Mouse (Mus musculus) fibroblast of lung, adult 2 months (primary cell): ENCODE data around the gene Shc3.

Experiments
- DNase-seq: peaks from one replicate; pipeline ENCODE4 v3.0.0-alpha.2; 2011; ENCODE audit warnings: low read depth

Shc3 gene

DNA sequence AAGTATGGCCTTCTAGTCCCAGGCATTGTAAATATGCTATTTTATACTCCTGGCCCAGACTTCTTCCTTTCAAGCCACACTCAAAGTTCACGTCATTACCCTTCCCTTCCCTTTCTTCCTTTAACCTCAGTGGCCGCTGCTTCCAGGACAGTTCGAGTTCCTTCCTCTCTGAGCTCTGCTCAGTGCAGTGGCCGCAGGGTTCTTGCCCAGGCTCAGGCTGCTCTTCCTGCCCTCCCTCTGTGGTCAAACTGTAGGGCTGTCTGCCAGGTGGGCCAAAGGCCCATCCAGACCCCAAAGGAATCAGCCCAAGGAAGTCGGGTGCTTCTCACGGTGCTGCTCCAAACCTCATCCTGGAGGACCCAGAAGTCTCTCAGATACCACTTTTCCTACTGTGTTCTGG is 151.4 kb downstream of the Shc3 start:
- DNase-seq: no peak

DNA sequence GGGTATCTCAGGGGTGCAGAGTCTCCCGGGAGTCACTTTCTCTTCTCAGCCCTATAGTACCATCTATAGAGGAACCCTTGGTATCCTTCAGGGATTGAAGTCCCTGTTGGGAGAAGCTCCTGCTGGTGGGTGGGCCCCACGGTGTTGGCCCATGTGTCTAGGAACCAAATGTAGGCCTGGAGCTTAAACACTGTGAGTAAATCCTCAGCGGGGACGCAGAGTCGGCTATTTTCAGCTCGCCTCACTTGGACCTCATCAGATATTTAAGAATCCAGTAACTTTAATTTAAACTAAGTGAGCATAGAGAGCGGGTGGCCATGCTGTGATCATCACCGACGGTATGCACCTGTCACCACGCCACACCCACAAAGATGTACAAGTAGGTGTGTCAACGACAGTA is 152.5 kb downstream of the Shc3 start:
- no peak for DNase-seq

DNA sequence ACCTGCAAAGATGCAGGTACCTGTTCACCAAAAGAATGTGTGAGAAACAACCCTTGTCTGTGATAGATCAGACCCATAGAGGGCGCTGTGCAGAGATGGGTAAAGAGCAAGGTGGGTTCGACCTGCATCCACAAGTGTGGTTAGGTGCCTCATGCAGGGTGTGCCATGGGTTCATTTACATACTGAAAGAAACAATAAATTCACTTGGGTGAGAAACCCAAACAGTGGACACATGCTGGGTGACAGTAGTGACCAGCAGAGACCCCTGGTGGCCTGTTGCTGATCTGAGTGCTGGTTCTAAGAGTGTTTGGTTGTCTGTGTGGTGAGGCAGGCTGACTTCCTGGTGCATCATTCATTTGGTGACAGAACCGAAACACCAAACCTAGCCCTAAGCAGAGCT is 155.8 kb downstream of the Shc3 start:
- no peak for DNase-seq

DNA sequence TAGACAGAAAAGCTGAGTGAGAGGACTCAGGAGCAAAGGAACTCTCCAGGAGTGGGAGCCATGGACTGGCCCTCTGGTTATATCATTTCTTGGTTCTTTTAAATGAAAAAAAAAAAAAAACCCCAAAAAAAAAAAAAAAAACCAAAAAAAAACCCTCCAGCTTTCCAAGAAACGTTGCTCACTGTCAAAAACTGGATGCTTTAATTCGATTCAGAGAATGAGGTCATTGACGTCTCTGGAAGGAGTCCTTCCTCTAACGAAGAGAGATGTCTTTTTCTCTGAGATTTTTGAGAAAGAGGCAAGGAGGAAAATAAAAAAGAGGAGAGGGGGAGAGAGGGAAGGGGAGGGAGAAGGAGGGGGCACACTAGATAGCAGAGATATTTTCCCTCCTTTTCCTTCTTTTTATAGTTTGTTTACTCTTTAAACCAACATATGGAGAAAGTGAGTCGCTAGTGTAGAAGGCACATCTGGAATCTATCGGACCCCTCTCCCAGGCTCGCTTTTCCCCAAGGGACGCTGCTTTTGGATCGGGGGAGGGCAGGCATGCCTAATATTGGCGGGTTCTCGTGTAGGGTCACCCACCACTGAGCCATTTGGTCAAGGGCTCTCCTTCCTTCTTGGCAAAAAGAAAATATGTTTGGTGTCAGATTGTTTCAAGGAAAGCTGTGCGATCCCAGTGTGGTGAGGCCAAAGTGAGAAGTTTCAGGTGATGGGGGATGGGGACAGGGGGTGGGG is 157.4 kb downstream of the Shc3 start:
- no peak for DNase-seq

DNA sequence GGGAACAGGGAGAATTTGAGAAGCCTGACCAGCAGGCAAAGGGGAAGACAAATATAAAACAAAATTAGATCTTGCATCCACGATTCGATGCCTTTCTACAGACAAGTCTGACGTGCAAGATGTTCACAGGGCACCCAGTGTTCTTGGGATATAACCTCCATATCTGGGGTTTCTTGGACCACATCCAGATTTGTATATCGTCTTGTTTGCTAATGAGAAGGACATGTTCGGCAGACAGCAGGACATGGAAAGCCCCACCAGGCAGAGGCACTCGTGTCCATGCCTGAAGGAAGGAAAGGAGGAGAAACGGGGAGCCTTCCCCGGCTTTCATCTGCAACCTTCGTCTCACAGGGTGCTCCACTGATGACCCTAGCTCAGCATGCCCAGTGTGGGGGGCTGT is 158.0 kb downstream of the Shc3 start:
- DNase-seq: no peak

DNA sequence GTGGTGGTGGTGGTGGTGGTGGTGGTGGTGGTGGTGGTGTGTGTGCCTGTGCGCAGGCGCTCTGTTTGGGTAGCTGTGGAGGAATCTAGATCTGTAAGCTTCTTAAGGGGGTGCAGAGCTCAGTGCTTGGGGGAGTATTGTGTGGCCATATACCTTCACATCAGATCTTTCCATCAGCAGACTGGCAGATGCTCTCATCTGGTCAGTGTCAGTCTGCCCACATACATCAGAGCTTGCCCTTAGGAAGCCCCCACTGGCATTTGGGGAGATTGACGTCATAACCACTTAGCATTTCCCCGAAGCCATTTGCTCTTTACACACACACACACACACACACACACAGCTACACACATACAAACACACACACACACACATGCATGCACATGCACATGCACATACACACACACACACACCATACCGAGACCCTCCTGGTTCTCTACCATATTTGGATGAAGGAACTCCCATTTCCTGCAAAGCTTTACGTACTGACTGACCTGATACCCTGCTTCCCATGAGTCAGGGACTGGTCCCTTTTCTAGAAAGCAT is 159.2 kb downstream of the Shc3 start:
- DNase-seq: no peak

DNA sequence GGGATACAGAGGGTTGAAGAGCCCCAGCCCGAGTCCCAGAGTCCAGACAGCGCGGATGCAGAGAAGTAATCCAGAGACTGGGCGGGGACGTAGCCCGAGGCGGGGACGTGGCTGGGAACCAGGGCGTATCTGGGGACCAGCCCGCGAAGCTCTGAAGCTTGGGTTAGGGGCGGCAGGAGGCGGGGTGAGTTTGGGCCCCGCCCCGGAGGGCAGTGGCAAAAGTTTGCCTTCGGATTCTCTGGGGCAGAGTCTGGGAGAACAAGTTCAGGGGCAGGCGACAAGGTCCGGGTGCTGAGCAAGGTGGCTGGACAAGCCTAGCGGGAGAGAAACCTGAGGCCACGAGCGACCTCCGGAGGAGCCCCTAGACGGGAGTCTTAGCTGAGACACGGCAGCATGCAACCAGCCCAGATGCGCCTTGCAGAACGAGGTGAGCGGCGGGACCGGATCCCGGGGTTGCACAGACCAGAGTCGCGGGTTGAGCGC is 160.7 kb downstream of the Shc3 start, which contains the start of gene S1pr3:
Gene S1pr3, plus strand, starts transcription at position 121 of the 483 bp plus-strand sequence.
- no peak for DNase-seq

DNA sequence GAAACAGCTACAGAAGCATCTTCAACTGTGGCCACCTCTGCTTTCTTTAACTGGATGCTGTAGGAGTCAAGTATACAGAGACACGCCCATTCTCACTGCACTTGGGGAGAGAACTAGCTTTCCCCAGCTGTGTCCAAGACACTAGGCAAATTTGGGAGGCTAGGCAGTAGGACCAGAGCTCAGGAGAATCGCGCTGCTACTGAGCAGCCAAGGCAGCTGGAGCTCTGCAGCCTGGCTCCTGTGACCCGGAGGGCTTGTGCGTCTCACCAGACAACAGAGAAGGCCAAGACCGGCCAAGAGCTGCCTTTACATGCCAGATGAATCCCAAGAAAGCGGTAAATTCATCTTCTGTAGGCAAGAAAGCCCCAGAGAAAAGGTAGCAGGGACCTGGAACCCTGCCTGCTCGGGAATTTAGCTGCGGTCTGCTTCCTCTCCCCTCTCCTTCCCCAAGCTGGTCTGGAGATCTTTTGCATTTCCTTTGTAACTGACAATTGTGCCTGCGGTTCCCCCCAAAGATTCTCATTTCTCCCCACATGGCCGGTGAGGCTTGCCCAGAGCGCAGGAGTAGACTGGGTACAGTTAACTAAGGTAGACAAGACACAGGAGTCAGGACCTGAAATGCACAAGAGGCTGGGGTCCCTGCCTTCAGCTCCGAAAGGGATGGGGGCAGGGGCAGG is 161.5 kb downstream of the Shc3 start:
- DNase-seq: no peak

DNA sequence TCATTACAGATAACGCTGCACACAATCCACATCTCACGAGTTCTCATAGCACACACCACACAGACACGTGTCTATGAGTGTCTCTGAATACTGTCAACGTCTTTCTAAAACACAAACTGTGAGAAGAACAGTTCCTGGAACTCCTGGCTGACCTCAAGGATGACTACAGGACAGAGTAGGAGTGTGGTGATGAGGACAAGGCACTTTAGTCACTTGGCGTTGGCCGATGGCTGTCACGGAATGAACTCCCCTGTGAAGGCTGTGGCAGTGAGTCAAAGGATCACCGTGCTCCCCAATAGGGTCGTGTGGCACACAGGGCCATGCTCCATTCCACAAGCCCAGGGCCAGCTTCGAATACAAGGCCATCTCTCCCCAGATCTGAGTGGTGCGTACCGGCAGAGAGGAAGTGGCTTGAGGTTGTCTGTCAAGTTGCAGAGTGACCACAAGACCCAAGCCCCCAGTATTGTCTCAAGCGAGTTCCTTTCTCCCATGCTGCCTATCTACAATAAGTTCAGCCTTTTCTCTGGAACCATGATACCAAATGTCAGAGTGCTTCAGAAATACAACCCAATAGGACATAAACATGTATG is 163.4 kb downstream of the Shc3 start:
- DNase-seq: no peak

DNA sequence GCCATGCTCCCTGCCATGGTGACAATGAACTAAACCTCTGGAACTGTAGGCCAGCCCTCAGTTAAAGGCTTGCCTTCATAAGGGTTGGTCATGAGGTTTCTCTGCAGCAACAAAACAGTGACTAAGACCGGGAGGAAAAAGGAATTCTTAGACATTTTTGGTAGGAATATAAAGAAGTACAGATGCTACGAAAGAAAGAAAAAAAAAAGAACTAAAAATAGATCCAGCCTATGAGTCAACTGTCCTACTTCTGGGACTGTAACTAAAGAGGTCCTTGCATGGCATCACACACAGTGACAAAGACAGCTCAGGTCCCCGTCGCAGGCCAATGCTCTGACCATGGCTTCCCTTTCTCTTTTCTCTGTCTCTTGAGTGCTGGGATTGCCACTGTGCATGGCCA is 164.7 kb downstream of the Shc3 start:
- DNase-seq: no peak

DNA sequence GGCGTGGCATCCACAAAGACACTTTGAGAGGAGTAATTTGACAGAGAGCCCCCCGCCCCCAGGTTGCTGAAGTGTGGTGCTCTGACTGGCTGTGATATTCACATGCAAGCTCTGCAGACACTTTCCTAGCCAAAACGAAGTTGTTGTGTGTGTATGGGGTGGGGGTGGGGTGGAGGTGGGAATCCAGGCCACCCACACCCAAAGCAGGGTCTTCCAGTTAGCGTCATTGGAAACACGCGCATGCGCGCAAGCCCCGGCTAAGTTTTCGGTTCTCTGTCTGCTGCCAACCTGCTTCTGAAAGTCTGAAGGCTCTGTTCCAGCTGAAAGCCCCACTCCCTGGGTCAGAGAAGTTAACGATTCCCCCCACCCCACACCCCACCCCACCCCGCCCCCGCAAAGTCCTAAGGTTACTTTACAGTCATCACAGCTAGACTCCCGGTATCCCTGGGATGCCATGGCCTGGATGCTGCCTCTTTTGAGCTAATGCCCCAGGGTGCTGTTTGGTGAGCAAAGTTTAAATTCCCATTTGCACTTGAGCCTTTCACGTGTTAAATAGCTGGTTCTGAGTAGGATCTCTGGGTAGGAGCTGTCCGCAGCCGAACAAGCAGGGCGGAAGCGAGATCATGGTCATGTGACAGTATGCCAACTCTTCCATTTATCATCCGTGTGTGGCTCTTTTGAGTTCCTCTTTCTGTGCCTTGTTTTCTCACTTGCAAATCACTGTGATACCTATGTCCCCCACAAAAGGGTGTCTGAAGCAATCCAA is 168.3 kb downstream of the Shc3 start:
- DNase-seq: no peak

DNA sequence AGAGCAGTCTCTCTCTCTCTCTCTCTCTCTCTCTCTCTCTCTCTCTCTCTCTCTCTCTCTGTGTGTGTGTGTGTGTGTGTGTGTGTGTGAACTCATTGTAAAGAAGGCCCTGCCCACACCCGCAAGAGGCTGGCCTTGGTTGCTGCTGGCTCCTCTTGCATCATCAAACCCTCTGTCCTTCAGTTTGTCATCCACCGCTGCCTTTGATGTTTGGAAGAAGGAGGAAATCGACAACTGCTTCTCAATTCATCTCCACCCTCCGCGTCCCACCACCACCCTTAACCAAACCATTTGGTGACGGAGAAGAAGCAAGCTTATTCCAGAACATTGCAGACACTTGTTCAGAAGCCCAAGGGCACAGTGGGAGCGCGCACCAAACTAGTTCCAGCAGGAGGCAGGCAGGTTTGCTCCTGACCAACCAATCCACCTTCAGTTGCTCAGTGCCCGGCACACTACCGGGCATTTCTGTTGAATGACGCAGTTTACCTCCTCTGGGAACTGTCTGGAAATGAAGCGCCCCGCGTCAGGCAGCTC is 169.0 kb downstream of the Shc3 start:
- no peak for DNase-seq

DNA sequence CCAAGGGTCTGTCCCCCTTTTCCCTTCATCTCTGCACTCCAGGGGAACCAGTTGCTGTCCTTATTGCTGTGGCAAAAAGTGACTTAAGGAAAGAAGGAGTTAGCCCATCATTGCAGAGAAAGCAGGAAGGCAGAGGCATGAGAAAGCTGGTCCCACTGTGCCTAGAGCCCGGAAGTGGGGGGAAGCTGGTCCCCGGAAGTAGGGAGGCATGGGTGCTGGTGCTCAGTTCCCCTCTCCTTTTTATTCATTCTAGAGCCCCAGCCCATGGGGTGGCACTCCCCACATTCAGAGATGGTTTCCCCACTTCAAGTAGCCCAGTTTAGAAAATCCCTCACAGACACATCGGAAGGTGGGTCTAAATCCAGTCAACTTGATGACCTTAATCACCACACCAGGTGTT is 169.7 kb downstream of the Shc3 start:
- DNase-seq: no peak

DNA sequence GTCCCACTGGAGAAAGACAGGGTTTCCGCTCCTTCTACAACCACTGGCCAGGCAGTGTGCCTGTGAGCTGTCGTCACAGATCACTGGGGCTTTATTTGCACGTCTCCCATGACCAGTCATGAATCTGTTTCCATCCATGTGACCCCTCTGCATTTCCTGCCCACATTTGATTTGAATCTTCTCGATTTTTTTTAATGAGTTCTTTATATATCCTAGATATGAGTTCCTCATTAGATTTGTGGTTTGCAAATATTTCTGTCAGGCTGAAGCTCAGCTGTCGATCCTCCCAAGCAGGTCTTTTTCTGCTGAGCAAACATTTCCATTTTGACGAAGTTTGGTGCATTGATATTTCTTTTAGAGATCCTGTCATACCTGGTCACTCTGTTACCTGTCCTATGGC is 171.4 kb downstream of the Shc3 start:
- no peak for DNase-seq

DNA sequence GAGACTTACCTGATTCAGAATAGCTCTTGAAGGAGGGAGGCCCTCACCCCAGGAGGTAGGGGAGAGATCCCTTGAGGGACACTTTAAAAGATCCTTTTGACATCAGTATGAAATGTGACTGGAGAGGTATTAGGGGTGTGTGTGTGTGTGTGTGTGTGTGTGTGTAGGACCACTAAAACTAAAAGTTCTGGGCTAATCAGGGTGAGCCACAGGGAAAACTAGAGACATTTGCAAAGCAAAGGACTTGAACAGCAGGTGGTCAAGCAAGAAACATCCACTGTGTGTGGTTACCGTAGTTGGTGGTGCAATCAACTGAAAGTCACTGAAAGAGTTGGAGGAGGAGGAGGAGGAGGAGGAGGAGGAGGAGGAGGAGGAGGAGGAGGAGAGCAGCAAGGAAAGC is 177.0 kb downstream of the Shc3 start:
- no peak for DNase-seq

DNA sequence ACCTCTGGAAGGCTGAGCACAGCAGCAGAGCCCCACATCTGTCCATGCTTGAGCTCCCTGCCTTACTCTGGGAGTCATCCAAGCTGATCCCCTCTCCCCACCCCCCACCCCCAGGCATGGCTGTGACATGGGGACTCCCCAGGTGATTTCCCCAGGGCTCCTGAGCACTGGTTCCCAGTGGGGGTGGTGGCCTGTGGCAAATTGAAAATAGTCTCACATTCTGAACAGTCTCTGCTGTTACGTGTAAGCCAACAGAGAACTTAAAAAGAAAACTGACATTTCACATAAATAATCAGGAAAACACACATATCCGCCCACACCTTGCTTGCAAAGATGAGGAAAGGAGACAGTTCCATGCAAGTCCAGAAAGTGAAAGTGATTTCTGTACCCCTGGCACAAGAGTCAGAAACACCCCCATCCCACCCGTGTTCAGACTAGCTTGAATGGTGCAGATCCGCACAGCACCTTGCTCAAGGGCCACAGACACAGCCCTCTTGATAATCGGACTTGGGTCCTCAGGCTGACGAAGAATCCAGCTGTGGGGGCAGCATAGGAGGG is 177.8 kb downstream of the Shc3 start:
- no peak for DNase-seq

DNA sequence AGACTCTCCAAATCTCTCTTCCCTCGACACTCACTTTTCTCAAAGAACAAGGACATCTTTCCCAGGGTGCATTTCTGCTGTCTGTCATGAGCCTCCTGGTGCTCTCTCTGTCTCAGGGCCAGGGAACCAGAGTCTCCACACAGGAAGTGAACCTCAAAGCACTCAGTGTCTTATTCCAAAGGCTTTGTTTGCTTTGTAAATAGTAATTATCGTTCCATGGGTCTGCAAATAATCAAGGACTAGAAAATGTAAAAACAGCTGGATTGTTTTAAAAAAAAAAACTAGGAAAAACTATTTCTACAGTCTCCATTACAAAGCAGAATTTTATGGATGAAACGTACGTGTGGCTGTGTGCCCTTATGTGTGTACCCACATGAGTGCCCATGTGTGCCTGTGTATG is 178.8 kb downstream of the Shc3 start:
- DNase-seq: no peak

DNA sequence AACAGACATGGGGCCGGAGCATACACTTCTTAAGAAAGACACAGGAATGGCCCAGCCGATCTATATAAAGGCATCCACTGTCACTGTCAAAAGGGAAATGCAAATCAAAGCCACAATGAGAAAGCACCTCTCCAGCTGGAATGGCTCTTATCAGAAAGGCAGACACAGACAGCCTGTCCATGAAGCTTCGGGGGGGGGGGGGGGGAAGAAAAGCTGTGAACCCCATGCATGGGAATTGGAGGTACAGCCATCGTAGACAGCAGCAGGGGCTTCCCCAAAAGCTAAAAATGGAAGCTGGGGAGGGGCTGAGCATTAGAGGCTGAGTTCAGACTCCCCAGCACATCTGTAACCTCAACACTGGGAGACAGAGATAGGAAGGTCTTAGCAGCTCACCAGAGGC is 181.3 kb downstream of the Shc3 start:
- DNase-seq: no peak

DNA sequence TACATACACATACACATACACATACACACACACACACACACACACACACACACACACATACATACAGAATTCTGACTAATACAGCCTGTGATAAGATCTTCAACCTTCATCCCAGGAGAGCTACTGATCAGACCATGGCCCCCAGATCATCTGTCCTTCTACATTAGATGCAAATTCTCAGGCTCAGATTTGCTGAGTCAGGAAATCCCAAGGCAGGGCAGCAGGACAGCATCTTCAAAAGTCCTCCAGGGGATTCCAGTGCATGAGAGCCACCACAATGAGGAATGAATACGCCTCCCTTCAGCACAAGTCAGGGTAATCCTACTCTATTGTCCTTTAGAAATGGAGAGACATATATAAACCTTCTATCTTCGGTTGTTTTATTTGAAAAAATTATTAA is 184.3 kb downstream of the Shc3 start:
- DNase-seq: no peak

DNA sequence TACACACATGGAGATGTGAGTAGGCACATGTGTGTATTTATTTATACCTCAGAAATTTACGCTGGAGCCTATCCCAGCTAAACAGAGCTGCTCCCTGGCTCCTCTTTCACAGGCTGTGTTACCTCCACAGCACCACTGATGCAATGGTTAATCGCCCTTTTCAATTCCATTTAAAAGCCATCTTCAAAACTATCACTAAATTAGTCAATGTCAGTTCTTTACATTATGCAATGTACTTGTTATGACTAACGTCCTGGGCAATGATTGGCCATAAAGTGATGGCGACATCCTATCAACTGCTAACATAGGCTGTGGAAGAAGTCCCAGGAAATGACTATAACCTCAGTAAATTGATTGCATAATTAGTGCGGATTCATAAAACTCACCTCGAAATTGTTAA is 187.7 kb downstream of the Shc3 start:
- DNase-seq: no peak
